Mouse (Mus musculus) embryonic facial prominence, embryonic 10.5 days (tissue): ENCODE data around the gene Maats1. TPM values are rescaled to one million over a fixed set of nuclear protein-coding genes. Genes with fewer than 3 reads are reported as not detected.
"Not testable (repeated sequence)": the region's sequence is repeated elsewhere in the genome, so short reads cannot be mapped to it uniquely, and the experiment has no call there.

Experiments
- DNase-seq: peaks from one replicate; pipeline ENCODE4 v3.0.0-alpha.2; 2017; ENCODE audit warnings: low spot score
- H3K27ac ChIP-seq: fragments of 300-500 bp; sonication (generic); replicated peaks from 2 replicates; pipeline ENCODE4 v1.5.1; 2016; ENCODE audit warnings: mild to moderate bottlenecking
- H3K27me3 ChIP-seq: fragments of 300-500 bp; sonication (generic); replicated peaks from 2 replicates; pipeline ENCODE4 v1.6.1; 2016; ENCODE audit warnings: low read depth, mild to moderate bottlenecking; ENCODE audit not compliant: poor library complexity, severe bottlenecking
- H3K36me3 ChIP-seq: fragments of 300-500 bp; sonication (generic); replicated peaks from 2 replicates; pipeline ENCODE4 v1.6.1; 2016; ENCODE audit warnings: mild to moderate bottlenecking, moderate library complexity
- H3K4me1 ChIP-seq: fragments of 300-500 bp; sonication (generic); 2 replicates; pipeline ENCODE4 v1.6.1; 2016
- H3K4me3 ChIP-seq: fragments of 300-500 bp; sonication (generic); 2 replicates; pipeline ENCODE4 v1.5.1; 2016; ENCODE audit warnings: mild to moderate bottlenecking, moderate library complexity
- H3K9me3 ChIP-seq: fragments of 300-500 bp; sonication (generic); 2 replicates; pipeline ENCODE4 v1.6.1; 2016; ENCODE audit warnings: mild to moderate bottlenecking
- WGBS: fragments of 180-500 bp; shearing (Covaris S2); methylation state at CpG from one replicate; pipeline ENCODE4 v1.1.7; 2016; 5-methylcytosine and 5-hydroxymethylcytosine counted together
- polyA plus RNA-seq: library from polyadenylated mRNA; unstranded; fragments of >200 nt; fragmentation: Nextera tagmentation; extraction: Ambion mirVana; gene quantifications from 2 replicates; pipeline ENCODE4 v1.2.1, GENCODE M21; 2016

The Maats1 gene
- polyA plus RNA-seq, 1 experiment from 2014 or later: 0.17 TPM

DNA sequence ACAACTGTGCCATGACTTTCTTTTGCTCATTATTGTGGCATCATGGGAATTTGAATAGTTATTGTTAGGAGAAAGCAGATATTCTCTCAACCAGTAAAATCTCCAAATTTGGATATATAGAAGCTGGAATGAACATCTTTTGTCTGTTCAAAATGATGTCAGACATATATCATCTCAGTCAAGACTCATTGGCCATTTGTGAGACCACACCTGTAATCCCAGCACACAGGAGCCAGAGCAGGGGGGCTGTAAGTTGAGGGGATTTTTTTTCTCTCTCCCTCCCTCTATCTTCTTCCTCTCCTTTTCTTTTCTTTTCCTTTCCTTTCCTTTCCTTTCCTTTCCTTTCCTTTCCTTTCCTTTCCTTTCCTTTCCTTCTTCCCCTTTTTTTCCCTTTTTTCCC lies 10.9 kb upstream of the Maats1 start:
- H3K9me3 ChIP-seq: no peaks in the 10 kb centered on the region
- H3K27ac ChIP-seq: no peak overlapping the region
- no peaks in the 10 kb centered on the region for H3K27me3 ChIP-seq
- DNase-seq: no peak
- H3K4me3 ChIP-seq: no peak overlapping the region
- peaks cover 50% of the 10 kb centered on the region for H3K36me3 ChIP-seq
- peaks cover 6% of the 10 kb centered on the region for H3K4me1 ChIP-seq

DNA sequence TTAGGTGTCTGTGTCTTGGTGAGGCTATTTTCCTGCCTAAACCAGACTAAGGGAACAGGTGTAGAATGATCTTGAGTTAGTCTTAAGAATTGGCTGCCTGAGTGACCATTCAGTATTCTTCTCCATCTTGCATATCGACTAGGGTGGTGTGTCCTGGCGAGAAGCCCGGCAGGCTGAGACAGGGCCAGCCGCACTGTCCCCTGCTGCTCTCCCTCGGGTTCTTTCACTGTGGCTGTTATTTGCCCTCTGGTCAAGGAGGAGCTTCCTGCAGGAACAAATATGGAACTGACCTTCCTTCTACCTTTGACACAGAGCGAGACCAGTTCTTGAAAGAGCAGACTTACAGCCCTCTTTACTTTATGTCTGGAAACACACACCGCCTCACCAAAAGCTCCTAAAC lies 10.1 kb upstream of the Maats1 start:
- Histone ChIP-seq H3K4me3 (no peak overlapping the region), H3K27ac (no peak overlapping the region), H3K4me1 (peaks cover 11% of the 10 kb centered on the region), H3K27me3 (no peaks in the 10 kb centered on the region), H3K36me3 (peaks cover 50% of the 10 kb centered on the region), H3K9me3 (no peaks in the 10 kb centered on the region)
- 88% methylated on average over 7 of the region's 7 CpGs for WGBS
- no peak for DNase-seq

- Histone ChIP-seq H3K4me3 (no peak overlapping the region), H3K4me1 (peaks cover 11% of the 10 kb centered on the region), H3K27ac (no peak overlapping the region), H3K9me3 (no peaks in the 10 kb centered on the region), H3K27me3 (no peaks in the 10 kb centered on the region), H3K36me3 (peaks cover 41% of the 10 kb centered on the region)
- no peak for DNase-seq
- 85% methylated on average over 6 of the region's 6 CpGs for WGBS
Measured at GRCm38 (mm10) chr16:38350939-38351338, 9.0 kb upstream of the Maats1 start.

GRCm38 (mm10) chr16:38350361-38350855 lies 8.5 kb upstream of the Maats1 start:
- WGBS: 82% methylated on average over 7 of the region's 7 CpGs
- no peak overlapping the region for H3K4me3 ChIP-seq
- H3K27ac ChIP-seq: no peak overlapping the region
- peaks cover 11% of the 10 kb centered on the region for H3K4me1 ChIP-seq
- no peaks in the 10 kb centered on the region for H3K9me3 ChIP-seq
- H3K27me3 ChIP-seq: no peaks in the 10 kb centered on the region
- no peak for DNase-seq
- peaks cover 41% of the 10 kb centered on the region for H3K36me3 ChIP-seq

GRCm38 (mm10) chr16:38349881-38350280 lies 7.9 kb upstream of the Maats1 start:
- Histone ChIP-seq H3K36me3 (peaks cover 41% of the 10 kb centered on the region), H3K27me3 (no peaks in the 10 kb centered on the region), H3K4me1 (peaks cover 11% of the 10 kb centered on the region), H3K9me3 (no peaks in the 10 kb centered on the region), H3K4me3 (no peak overlapping the region), H3K27ac (no peak overlapping the region)
- DNase-seq: no peak
- WGBS: 92% methylated on average over 2 of the region's 2 CpGs

DNA sequence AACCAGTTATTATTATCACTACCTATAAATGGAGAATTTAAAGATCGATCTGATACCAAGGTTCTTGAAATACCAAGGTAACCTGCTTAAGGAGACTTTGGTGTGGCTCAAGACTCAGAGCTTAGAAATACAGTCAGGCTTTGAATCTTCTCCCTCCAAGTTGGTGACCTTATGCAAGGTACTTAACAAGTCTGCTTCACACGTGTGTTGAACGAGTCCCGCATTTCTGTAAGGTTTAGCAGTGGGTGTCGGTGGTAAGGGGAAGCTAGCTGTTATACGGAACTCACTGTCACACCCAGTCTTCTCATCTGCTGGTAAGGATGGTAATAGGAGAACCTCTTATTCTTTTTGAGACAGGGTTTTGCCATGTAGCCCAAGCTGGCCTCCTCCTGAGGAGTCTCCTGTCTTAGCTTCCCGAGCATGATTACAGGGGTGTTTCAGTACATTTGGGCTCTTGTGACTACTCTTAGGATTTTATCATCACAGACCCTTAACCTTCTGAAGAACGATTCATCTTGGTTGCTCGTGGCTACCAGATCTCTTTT lies 6.3 kb upstream of the Maats1 start:
- Histone ChIP-seq H3K36me3 (peaks cover 36% of the 10 kb centered on the region), H3K27me3 (no peaks in the 10 kb centered on the region), H3K9me3 (no peaks in the 10 kb centered on the region), H3K4me1 (peaks cover 13% of the 10 kb centered on the region), H3K27ac (no peak overlapping the region), H3K4me3 (peak overlapping the region; percentile 21; the same call in 1 of the 2 replicates)
- WGBS: 92% methylated on average over 9 of the region's 9 CpGs
- DNase-seq: no peak

DNA sequence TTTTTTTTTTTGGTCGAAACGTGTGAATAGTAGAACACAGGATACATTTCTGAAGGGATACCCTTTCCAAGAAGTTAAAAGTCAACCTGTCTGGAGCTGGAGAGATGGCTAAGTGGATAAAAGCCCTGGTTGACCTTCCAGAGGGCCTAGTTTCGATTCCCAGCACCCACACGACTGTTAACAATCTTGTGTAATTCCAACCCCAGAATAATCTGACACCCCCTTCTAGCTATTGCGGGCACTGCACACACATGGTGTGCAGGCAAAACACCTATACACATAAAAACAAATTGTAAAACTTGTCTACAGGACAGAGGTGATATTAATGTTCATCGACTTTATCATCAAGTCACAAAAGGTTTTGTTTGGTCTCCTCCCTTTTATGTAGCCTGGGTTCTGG lies 5.6 kb upstream of the Maats1 start:
- Histone ChIP-seq H3K4me1 (peaks cover 13% of the 10 kb centered on the region), H3K27me3 (no peaks in the 10 kb centered on the region), H3K4me3 (peak overlapping the region; percentile 70), H3K27ac (peak overlapping the region; percentile 92; the same call in 1 of the 2 replicates), H3K36me3 (peaks cover 36% of the 10 kb centered on the region), H3K9me3 (no peaks in the 10 kb centered on the region)
- no peak for DNase-seq
- 66% methylated on average over 6 of the region's 6 CpGs for WGBS

DNA sequence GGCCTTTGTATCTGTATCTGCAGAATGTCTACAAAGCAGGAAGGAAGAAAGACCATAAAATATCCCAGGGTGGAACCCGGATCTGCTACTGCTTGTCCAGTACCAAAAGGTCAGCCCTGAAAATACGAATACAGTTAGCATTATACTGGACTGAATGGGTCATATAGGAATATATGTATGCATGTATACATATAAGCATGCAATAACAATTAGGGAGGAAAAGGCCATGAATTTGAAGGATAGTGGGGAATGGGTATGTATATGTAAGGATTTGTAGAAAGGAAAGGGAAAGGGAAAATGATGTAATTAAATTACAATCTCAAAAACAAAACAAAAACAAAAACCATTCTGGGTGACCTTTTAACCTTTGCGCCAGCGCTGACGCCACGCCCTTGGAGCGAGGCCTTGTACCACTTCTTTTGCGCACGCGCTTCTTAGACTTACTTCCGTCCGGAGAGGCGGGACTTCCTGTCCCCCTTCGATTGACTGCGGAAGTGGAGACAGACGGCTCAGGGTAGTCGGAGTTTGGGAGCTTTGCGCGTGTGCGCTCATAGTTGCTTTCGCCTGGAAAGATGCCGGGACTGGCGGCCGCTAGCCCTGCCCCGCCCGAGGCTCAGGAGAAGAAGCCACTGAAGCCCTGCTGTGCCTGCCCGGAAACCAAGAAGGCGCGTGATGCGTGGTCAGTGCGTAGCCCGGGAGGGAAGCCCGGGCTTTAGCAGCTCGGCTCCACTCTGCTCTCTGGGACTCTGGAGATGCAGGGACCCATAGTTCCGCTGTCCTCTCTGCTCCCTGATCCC lies 4.8 kb upstream of the Maats1 start, which contains the start of the genes Cox17 and Gm21987:
TSS of gene Cox17 (plus strand) at position 463 of the 797 bp plus-strand sequence.
TSS of gene Gm21987 (plus strand) at position 512 of the 797 bp plus-strand sequence.
- H3K27me3 ChIP-seq: no peaks in the 10 kb centered on the region
- DNase-seq: peak; percentile 90
- peak within 1 kb of the TSS; percentile 92 for H3K27ac ChIP-seq
- H3K4me1 ChIP-seq: peaks cover 18% of the 10 kb centered on the region
- peak within 1 kb of the TSS; percentile 70 for H3K4me3 ChIP-seq
- 3% methylated on average over 35 of the region's 35 CpGs for WGBS
- no peaks in the 10 kb centered on the region for H3K9me3 ChIP-seq
- H3K36me3 ChIP-seq: peaks cover 29% of the 10 kb centered on the region

GRCm38 (mm10) chr16:38344941-38345725 lies 3.2 kb upstream of the Maats1 start:
- Histone ChIP-seq H3K4me3 (no peak overlapping the region), H3K36me3 (peaks cover 13% of the 10 kb centered on the region), H3K9me3 (no peaks in the 10 kb centered on the region), H3K27ac (no peak overlapping the region), H3K4me1 (peaks cover 23% of the 10 kb centered on the region), H3K27me3 (no peaks in the 10 kb centered on the region)
- WGBS: 81% methylated on average over 3 of the region's 3 CpGs
- DNase-seq: peak; percentile 58

DNA sequence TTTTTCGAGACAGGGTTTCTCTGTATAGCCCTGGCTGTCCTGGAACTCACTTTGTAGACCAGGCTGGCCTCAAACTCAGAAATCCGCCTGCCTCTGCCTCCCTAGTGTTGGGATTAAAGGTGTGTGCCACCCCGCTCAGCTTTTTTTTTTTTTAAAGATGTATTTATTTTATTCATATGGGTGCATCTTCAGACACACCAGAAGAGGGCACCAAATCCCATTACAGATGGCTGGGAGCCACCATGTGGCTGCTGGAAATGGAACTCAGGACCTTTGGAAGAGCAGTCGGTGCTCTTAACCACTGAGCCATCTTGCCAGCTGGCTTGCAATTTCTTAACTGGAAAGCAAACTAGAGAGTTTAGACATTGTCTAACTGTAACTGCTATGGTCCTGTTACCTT lies 3.9 kb downstream of the Maats1 start:
- not testable (repeated sequence) for H3K36me3 ChIP-seq, H3K27me3 ChIP-seq, H3K4me3 ChIP-seq, H3K9me3 ChIP-seq, H3K27ac ChIP-seq, H3K4me1 ChIP-seq, DNase-seq
- WGBS: 88% methylated on average over 4 of the region's 4 CpGs

- Histone ChIP-seq H3K4me3 (no peak overlapping the region), H3K4me1 (no peaks in the 10 kb centered on the region), H3K9me3 (no peaks in the 10 kb centered on the region), H3K36me3 (no peaks in the 10 kb centered on the region), H3K27me3 (no peaks in the 10 kb centered on the region), H3K27ac (no peak overlapping the region)
- no peak for DNase-seq
- 35% methylated on average over 6 of the region's 6 CpGs for WGBS
Measured at GRCm38 (mm10) chr16:38334431-38334830, 7.5 kb downstream of the Maats1 start.

GRCm38 (mm10) chr16:38329340-38329739 lies 12.6 kb downstream of the Maats1 start:
- Histone ChIP-seq H3K4me3 (no peak overlapping the region), H3K27me3 (no peaks in the 10 kb centered on the region), H3K27ac (no peak overlapping the region), H3K36me3 (no peaks in the 10 kb centered on the region), H3K4me1 (no peaks in the 10 kb centered on the region), H3K9me3 (no peaks in the 10 kb centered on the region)
- WGBS: 86% methylated on average over 3 of the region's 3 CpGs
- no peak for DNase-seq
